ENCODE assay signal across 24 mouse cellular contexts in the genomic region with DNA sequence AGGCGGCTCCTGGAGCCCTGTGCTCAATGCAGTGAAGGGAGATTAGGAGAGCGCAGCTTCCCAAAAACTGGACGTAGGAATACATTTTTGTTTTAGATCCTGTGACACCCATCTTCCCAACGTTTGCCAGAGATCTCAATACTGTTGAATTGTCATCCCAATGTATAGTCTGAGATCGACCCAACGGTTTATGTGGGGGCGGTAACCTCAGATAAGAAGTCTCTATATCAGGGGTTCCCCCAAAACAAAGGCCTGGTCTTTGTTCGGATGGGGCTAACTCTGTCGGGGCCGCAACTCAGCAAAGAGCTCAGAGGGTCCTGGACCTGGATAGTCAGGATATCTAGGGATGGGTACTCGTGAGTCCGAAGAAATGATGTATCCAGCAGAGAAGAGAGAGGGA. TPM values are rescaled to one million over a fixed set of nuclear protein-coding genes. Genes with fewer than 3 reads are reported as not detected.
"Had no signal": no experiment of that assay in that cellular context is flagged by ENCODE, and none has a peak within 500 bp of the region (broad histone marks: within the 10 kb centered on the region; RNA-seq: fewer than 3 reads in every experiment).

No protein-coding gene starts in this region.

- H3K4me2 ChIP-seq: neural tube, embryonic 13.5 days; neural tube, embryonic 15.5 days; stomach, embryonic 15.5 days had no signal

- H3K27ac ChIP-seq: neural tube, embryonic 13.5 days; neural tube, embryonic 15.5 days; stomach, embryonic 15.5 days; stomach, postnatal 0 days had no signal

- H3K9me3 ChIP-seq: neural tube, embryonic 13.5 days; neural tube, embryonic 15.5 days; stomach, embryonic 15.5 days had no signal

- H3K36me3 ChIP-seq: neural tube, embryonic 13.5 days; neural tube, embryonic 15.5 days; stomach, embryonic 15.5 days had no signal

- H3K4me1 ChIP-seq: neural tube, embryonic 13.5 days had no signal

- H3K4me3 ChIP-seq: neural tube, embryonic 13.5 days; neural tube, embryonic 15.5 days; stomach, embryonic 15.5 days had no signal

- DNase-seq: retina, postnatal 1 day; right cerebral cortex, adult 18-20 months; right cerebral cortex, postnatal 25 days; right cerebral cortex, postnatal 4 days; spleen, adult 18-20 months; thymus, adult 18-20 months; thymus, adult 2 months; thymus, postnatal 14 days; thymus, postnatal 25 days; thymus, postnatal 36 days; thymus, postnatal 4 days had no signal

- H3K9ac ChIP-seq: neural tube, embryonic 13.5 days; neural tube, embryonic 15.5 days; stomach, embryonic 15.5 days had no signal

RNA-seq across cellular contexts. Expression of gene Cd207, which starts 15.3 kb away (rescaled TPM):
- total RNA-seq: neutrophil, adult 5-6 weeks had no signal
- polyA plus RNA-seq: neural tube, embryonic 13.5 days; neural tube, embryonic 14.5 days; neural tube, embryonic 15.5 days; small intestine, adult 2 months; stomach, embryonic 14.5 days; stomach, postnatal 0 days; testis, adult 2 months; urinary bladder, adult 2 months had no signal

RNA-seq across cellular contexts. Expression of gene Vax2, which starts 18.1 kb away (rescaled TPM):
- total RNA-seq: neutrophil, adult 5-6 weeks had no signal
- polyA plus RNA-seq: neural tube, embryonic 14.5 days; neural tube, embryonic 15.5 days; small intestine, adult 2 months; spleen, adult 2 months; stomach, embryonic 14.5 days; stomach, embryonic 15.5 days; stomach, embryonic 16.5 days; stomach, postnatal 0 days; thymus, postnatal 0 days; urinary bladder, adult 2 months had no signal

RNA-seq across cellular contexts. Expression of gene Clec4f, which starts 37.0 kb away (rescaled TPM):
- total RNA-seq: neutrophil, adult 5-6 weeks had no signal
- polyA plus RNA-seq: neural tube, embryonic 13.5 days; neural tube, embryonic 15.5 days; small intestine, adult 2 months; spleen, adult 2 months; stomach, embryonic 14.5 days; urinary bladder, adult 2 months had no signal

RNA-seq across cellular contexts. Expression of gene Atp6v1b1, which starts 49.8 kb away (rescaled TPM):
- total RNA-seq: neutrophil, adult 5-6 weeks had no signal
- polyA plus RNA-seq: neural tube, embryonic 13.5 days; neural tube, embryonic 14.5 days; neural tube, embryonic 15.5 days; small intestine, adult 2 months; stomach, embryonic 16.5 days; urinary bladder, adult 2 months had no signal
